Mouse (Mus musculus): ENCODE data around the gene Itih3. TPM values are rescaled to one million over a fixed set of nuclear protein-coding genes. Genes with fewer than 3 reads are reported as not detected.

Itih3 gene
- total and polyA plus RNA-seq, 3 experiments, result not detected

DNA sequence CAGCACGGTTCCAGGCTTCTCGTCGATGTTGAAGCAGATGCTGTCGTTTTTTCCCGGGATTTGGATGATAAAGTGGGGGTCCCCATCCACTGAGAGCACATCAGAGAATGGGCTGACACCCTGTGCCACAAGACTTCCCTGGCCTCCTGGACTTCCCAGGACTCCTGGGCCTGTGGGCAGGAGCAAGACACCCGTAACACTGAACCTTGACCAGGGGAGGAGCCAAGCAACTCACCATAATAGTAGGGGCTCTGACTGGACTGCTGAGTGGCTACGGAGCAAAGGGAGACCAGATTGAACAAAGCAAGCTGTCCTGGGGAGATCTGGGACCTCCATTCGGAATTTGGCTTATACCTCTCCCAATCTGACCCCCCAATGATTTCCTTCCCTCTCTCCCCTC is 10.9 kb downstream of the Itih3 start:
- peaks cover 2% of the 10 kb centered on the region for H3K27me3 ChIP-seq (replicated peaks)
- H3K27ac ChIP-seq (ENCODE audit: insufficient read depth, low read depth), result no peak overlapping the region
- peaks cover 4 to 14% of the 10 kb centered on the region in 2 experiments for H3K4me1 ChIP-seq (ENCODE audit: control insufficient read depth in 1 of 2, insufficient read depth in 2 of 2)
- H3K9ac ChIP-seq (ENCODE audit: insufficient read depth, low read depth), result no peak overlapping the region
- in situ Hi-C loops (cut with MboI; ENCODE audit: low pct_ligation_motif_present, low pct_unique_long_range_greater_than_20kb, low sequenced_read_pairs), result no loop called here
- dilution Hi-C loops (cut with MboI; ENCODE audit: extremely low pct_ligation_motif_present, extremely low pct_unique_long_range_greater_than_20kb, low sequenced_read_pairs), result no loop called here
- H3K9me3 ChIP-seq (replicated peaks; ENCODE audit: low read length), result no peaks in the 10 kb centered on the region
- TF ChIP-seq POLR2A (IDR thresholded peaks at IDR 0.05; ENCODE audit: low read depth, low read length) (no peak), GABPA (IDR thresholded peaks at IDR 0.05; ENCODE audit: insufficient replicate concordance, low read depth, low read length) (no peak), TCF12 (IDR thresholded peaks at IDR 0.05; ENCODE audit: low read depth, low read length) (no peak), ZMIZ1 (IDR thresholded peaks at IDR 0.05; ENCODE audit: low read depth, low read length) (no peak), E2F4 (IDR thresholded peaks at IDR 0.05; ENCODE audit: insufficient replicate concordance, low read depth, low read length) (no peak), CTCF (conservative IDR thresholded peaks at IDR 0.05 in 1 of 2, IDR thresholded peaks at IDR 0.05 in 1 of 2; ENCODE audit: low read depth in 2 of 2, low read length in 2 of 2) (no peak), ETS1 (conservative IDR thresholded peaks at IDR 0.05; ENCODE audit: low read depth, low read length) (no peak), JUND (conservative IDR thresholded peaks at IDR 0.05; ENCODE audit: low read depth, low read length) (no peak), SMC3 (IDR thresholded peaks at IDR 0.05; ENCODE audit: low read depth, low read length) (no peak), MAFK (IDR thresholded peaks at IDR 0.05; ENCODE audit: insufficient replicate concordance, low read length) (no peak), JUN (IDR thresholded peaks at IDR 0.05; ENCODE audit: insufficient read depth, low read depth, low read length) (no peak), TBP (conservative IDR thresholded peaks at IDR 0.05; ENCODE audit: low read depth, low read length) (no peak), MAZ (IDR thresholded peaks at IDR 0.05; ENCODE audit: low read depth, low read length) (no peak), KAT2A (IDR thresholded peaks at IDR 0.05; ENCODE audit: insufficient replicate concordance, low read length) (no peak), MEF2A (IDR thresholded peaks at IDR 0.05; ENCODE audit: borderline replicate concordance, low read depth, low read length) (no peak), ZKSCAN1 (IDR thresholded peaks at IDR 0.05; ENCODE audit: borderline replicate concordance, low read depth, low read length) (no peak), RCOR1 (conservative IDR thresholded peaks at IDR 0.05; ENCODE audit: low read depth, low read length) (no peak)
- no peaks in the 10 kb centered on the region for H3K36me3 ChIP-seq (replicated peaks in 1 of 2; ENCODE audit: control insufficient read depth in 1 of 2, insufficient read depth in 1 of 2, low read length in 1 of 2)
- H3K4me2 ChIP-seq (ENCODE audit: insufficient read depth, low read depth, poor library complexity, severe bottlenecking), result no peak overlapping the region
- H3K4me3 ChIP-seq (replicated peaks in 1 of 3; ENCODE audit: low read depth in 2 of 3, low read length in 2 of 3, poor library complexity in 1 of 3), result no peak overlapping the region
- DNase-seq (ENCODE audit: extremely low read depth), result no peak
- H3K79me2 ChIP-seq (replicated peaks; ENCODE audit: control insufficient read depth, extremely low read depth, insufficient read depth, poor library complexity, severe bottlenecking), result no peaks in the 10 kb centered on the region

DNA sequence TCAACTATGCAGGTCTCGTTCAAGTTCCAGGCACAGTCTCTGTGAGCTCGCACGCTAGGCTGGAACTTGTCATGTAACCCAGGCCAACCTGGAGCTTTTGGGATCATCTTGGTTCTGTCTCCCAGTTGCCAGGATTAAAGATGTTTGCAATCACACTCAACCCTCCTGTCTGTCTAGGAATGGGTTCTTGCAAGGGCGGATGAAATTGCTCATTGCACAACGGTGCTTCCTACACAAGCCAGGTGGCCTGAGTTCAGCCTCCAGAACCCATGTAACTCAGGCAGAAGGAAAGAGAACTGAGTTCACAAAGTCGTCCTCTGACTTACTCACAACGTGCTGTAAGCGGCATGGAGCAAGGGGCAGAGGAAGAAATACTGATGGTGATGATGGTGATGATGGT is 12.4 kb downstream of the Itih3 start:
- Histone ChIP-seq H3K4me3 (replicated peaks in 1 of 3; ENCODE audit: low read depth in 2 of 3, low read length in 2 of 3, poor library complexity in 1 of 3) (no peak overlapping the region), H3K9me3 (replicated peaks; ENCODE audit: low read length) (no peaks in the 10 kb centered on the region), H3K27me3 (replicated peaks) (no peaks in the 10 kb centered on the region), H3K36me3 (replicated peaks in 1 of 2; ENCODE audit: control insufficient read depth in 1 of 2, insufficient read depth in 1 of 2, low read length in 1 of 2) (no peaks in the 10 kb centered on the region), H3K79me2 (replicated peaks; ENCODE audit: control insufficient read depth, extremely low read depth, insufficient read depth, poor library complexity, severe bottlenecking) (no peaks in the 10 kb centered on the region), H3K4me1 (ENCODE audit: control insufficient read depth in 1 of 2, insufficient read depth in 2 of 2) (peaks cover 4 to 14% of the 10 kb centered on the region in 2 experiments), H3K4me2 (ENCODE audit: insufficient read depth, low read depth, poor library complexity, severe bottlenecking) (no peak overlapping the region), H3K27ac (ENCODE audit: insufficient read depth, low read depth) (no peak overlapping the region), H3K9ac (ENCODE audit: insufficient read depth, low read depth) (no peak overlapping the region)
- in situ Hi-C loops (cut with MboI; ENCODE audit: low pct_ligation_motif_present, low pct_unique_long_range_greater_than_20kb, low sequenced_read_pairs), result no loop called here
- dilution Hi-C loops (cut with MboI; ENCODE audit: extremely low pct_ligation_motif_present, extremely low pct_unique_long_range_greater_than_20kb, low sequenced_read_pairs), result no loop called here
- DNase-seq (ENCODE audit: extremely low read depth), result no peak
- TF ChIP-seq SIN3A (IDR thresholded peaks at IDR 0.05; ENCODE audit: low read length), result no peak
